Mouse (Mus musculus) liver, embryonic 16.5 days (tissue): Measurements from ENCODE around the gene Zfpm1. TPM values are rescaled to one million over a fixed set of nuclear protein-coding genes. Genes with fewer than 3 reads are reported as not detected.

Source experiments
- ATAC-seq: fragments of 200-750 bp; cut with Nextera tagmentation; 2 replicates; pipeline ENCODE4 v1.8.0; 2017; ENCODE audit warnings: low read depth, mild to moderate bottlenecking, moderate number of reproducible peaks, moderate library complexity
- H3K27ac ChIP-seq: fragments of 300-500 bp; sonication (generic); 2 replicates; pipeline ENCODE4 v1.5.1; 2014; ENCODE audit warnings: mild to moderate bottlenecking, low read length
- H3K27me3 ChIP-seq: fragments of 300-500 bp; sonication (generic); 2 replicates; pipeline ENCODE4 v1.6.1; 2014; ENCODE audit warnings: low read depth, low read length, mixed read lengths; ENCODE audit not compliant: control insufficient read depth, insufficient read depth
- H3K36me3 ChIP-seq: fragments of 300-500 bp; sonication (generic); 2 replicates; pipeline ENCODE4 v1.6.1; 2014; ENCODE audit warnings: mild to moderate bottlenecking; ENCODE audit not compliant: control insufficient read depth, insufficient read depth
- H3K4me1 ChIP-seq: fragments of 300-500 bp; sonication (generic); 2 replicates; pipeline ENCODE4 v1.6.1; 2014; ENCODE audit warnings: low read depth, low read length, mixed read lengths; ENCODE audit not compliant: control insufficient read depth
- H3K4me2 ChIP-seq: fragments of 300-500 bp; sonication (generic); 2 replicates; pipeline ENCODE4 v1.6.1; 2014; ENCODE audit warnings: low read depth, low read length, mixed read lengths
- H3K4me3 ChIP-seq: fragments of 300-500 bp; sonication (generic); 2 replicates; pipeline ENCODE4 v1.5.1; 2014; ENCODE audit warnings: low read depth, mild to moderate bottlenecking, low read length
- H3K9ac ChIP-seq: fragments of 300-500 bp; sonication (generic); 2 replicates; pipeline ENCODE4 v1.6.1; 2014; ENCODE audit warnings: low read depth, low read length
- H3K9me3 ChIP-seq: fragments of 300-500 bp; sonication (generic); replicated peaks from 2 replicates; pipeline ENCODE4 v1.6.1; 2016; ENCODE audit warnings: low read length; ENCODE audit not compliant: control insufficient read depth
- WGBS: fragments of 180-500 bp; shearing (Covaris S2); extraction: QIAGEN DNeasy Blood & Tissue Kit; methylation state at CpG from one replicate; pipeline ENCODE4 v1.1.7; 2014; ENCODE audit not compliant: insufficient replicate concordance; 5-methylcytosine and 5-hydroxymethylcytosine counted together
- polyA plus RNA-seq: library from polyadenylated mRNA; unstranded; fragments of >200 nt; fragmentation: Nextera tagmentation; extraction: Ambion mirVana; gene quantifications from 2 replicates; pipeline ENCODE4 v1.2.1, GENCODE M21; 2015

Zfpm1 gene
- 6.8 and 8.1 TPM in 2 replicates for polyA plus RNA-seq

GRCm38 (mm10) chr8:122282035-122282358 is at the start of gene Zfpm1:
TSS of gene Zfpm1 (plus strand) at chr8:122282141.
- H3K4me1 ChIP-seq = peaks cover 50% of the 10 kb centered on the region
- peak within 1 kb of the TSS; percentile 93 for H3K4me3 ChIP-seq
- under 1% methylated on average over 30 of the region's 60 CpGs for WGBS

GRCm38 (mm10) chr8:122234055-122234454 is 47.9 kb upstream of the Zfpm1 start:
- H3K4me3 ChIP-seq = no peak overlapping the region
- H3K4me1 ChIP-seq = no peaks in the 10 kb centered on the region
- H3K36me3 ChIP-seq = no peaks in the 10 kb centered on the region
- peaks cover 32% of the 10 kb centered on the region for H3K27me3 ChIP-seq
- ATAC-seq = peak; percentile 17; the same call in 1 of the 2 replicates
- H3K4me2 ChIP-seq = no peak overlapping the region
- WGBS = 45% methylated on average over 11 of the region's 11 CpGs
- H3K9me3 ChIP-seq = no peaks in the 10 kb centered on the region
- no peak overlapping the region for H3K27ac ChIP-seq
- H3K9ac ChIP-seq = no peak overlapping the region

More at GRCm38 (mm10) chr8:122282035-122282358, at the start of gene Zfpm1:
- H3K9me3 ChIP-seq = no peaks in the 10 kb centered on the region
- peak within 1 kb of the TSS; percentile 98 for H3K9ac ChIP-seq
- no peak for ATAC-seq
- peak within 1 kb of the TSS; percentile 94 for H3K4me2 ChIP-seq
- H3K36me3 ChIP-seq = no peaks in the 10 kb centered on the region
- H3K27ac ChIP-seq = peak within 1 kb of the TSS; percentile 97
- no peaks in the 10 kb centered on the region for H3K27me3 ChIP-seq

DNA sequence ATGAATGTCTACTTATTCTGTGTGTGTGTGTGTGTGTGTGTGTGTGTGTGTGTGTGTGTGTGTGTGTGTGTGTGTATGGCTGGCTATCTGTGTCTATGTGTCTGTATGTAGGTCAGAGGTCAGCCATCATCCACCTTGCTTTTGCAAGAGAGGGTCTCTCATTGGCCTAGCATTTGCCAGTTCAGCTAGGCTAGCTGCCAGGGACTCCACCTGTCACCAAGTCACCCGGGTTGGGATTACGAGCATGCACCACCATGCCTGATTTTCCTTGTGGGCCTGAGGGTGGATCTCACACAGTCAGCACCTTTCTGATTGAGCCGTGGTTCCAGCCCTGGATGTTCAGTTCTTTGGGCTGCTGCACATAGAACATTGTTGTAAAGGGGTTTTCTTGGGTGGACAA is 45.4 kb upstream of the Zfpm1 start:
- Histone ChIP-seq H3K4me2 (no peak overlapping the region), H3K36me3 (no peaks in the 10 kb centered on the region), H3K9ac (no peak overlapping the region), H3K9me3 (no peaks in the 10 kb centered on the region), H3K4me3 (no peak overlapping the region), H3K27ac (no peak overlapping the region), H3K4me1 (no peaks in the 10 kb centered on the region), H3K27me3 (peaks cover 7% of the 10 kb centered on the region)
- WGBS = 72% methylated on average over 3 of the region's 3 CpGs
- no peak for ATAC-seq

GRCm38 (mm10) chr8:122238225-122238624 is 43.7 kb upstream of the Zfpm1 start:
- H3K27ac ChIP-seq = no peak overlapping the region
- H3K36me3 ChIP-seq = no peaks in the 10 kb centered on the region
- H3K27me3 ChIP-seq = no peaks in the 10 kb centered on the region; the same call in 1 of the 2 replicates
- H3K4me1 ChIP-seq = no peaks in the 10 kb centered on the region
- WGBS = 62% methylated on average over 11 of the region's 11 CpGs
- no peak for ATAC-seq
- H3K9ac ChIP-seq = no peak overlapping the region
- no peaks in the 10 kb centered on the region for H3K9me3 ChIP-seq
- no peak overlapping the region for H3K4me3 ChIP-seq
- no peak overlapping the region for H3K4me2 ChIP-seq

GRCm38 (mm10) chr8:122238731-122239130 is 43.2 kb upstream of the Zfpm1 start:
- Histone ChIP-seq H3K36me3 (no peaks in the 10 kb centered on the region), H3K27me3 (no peaks in the 10 kb centered on the region; the same call in 1 of the 2 replicates), H3K27ac (no peak overlapping the region), H3K4me1 (no peaks in the 10 kb centered on the region), H3K4me2 (no peak overlapping the region), H3K9me3 (no peaks in the 10 kb centered on the region), H3K4me3 (no peak overlapping the region), H3K9ac (no peak overlapping the region)
- 56% methylated on average over 8 of the region's 8 CpGs for WGBS
- ATAC-seq = no peak

- Histone ChIP-seq H3K27ac (no peak overlapping the region), H3K4me1 (no peaks in the 10 kb centered on the region), H3K4me2 (no peak overlapping the region), H3K9ac (no peak overlapping the region), H3K9me3 (no peaks in the 10 kb centered on the region), H3K4me3 (no peak overlapping the region), H3K36me3 (no peaks in the 10 kb centered on the region), H3K27me3 (no peaks in the 10 kb centered on the region)
- 76% methylated on average over 16 of the region's 16 CpGs for WGBS
- ATAC-seq = no peak
Measured at GRCm38 (mm10) chr8:122240241-122241026, 41.5 kb upstream of the Zfpm1 start.

DNA sequence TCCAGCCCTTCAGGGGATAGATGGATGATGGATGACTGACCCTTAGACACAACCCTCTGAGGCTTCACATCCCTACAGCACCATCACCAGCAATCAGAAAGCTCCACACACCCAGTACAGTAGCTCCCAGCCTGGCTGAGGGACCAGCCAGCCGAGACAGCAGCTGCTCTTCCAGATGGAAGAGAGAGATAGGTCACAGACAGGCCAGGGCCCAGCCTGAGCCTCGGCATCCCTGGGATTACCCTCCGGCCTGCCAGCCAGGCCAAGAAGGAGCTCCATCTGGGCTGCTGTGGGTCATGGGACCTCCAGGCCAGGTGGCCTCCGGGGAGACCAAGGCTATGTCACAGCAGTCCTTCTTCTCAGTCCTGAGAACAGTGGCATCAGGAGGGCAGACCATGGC is 38.6 kb upstream of the Zfpm1 start:
- no peak overlapping the region for H3K9ac ChIP-seq
- no peaks in the 10 kb centered on the region for H3K27me3 ChIP-seq
- H3K4me3 ChIP-seq = no peak overlapping the region
- ATAC-seq = no peak
- H3K4me1 ChIP-seq = no peaks in the 10 kb centered on the region
- no peaks in the 10 kb centered on the region for H3K9me3 ChIP-seq
- WGBS = 41% methylated on average over 4 of the region's 4 CpGs
- H3K27ac ChIP-seq = no peak overlapping the region
- H3K36me3 ChIP-seq = no peaks in the 10 kb centered on the region
- H3K4me2 ChIP-seq = no peak overlapping the region

- 58% methylated on average over 6 of the region's 6 CpGs for WGBS
- H3K4me3 ChIP-seq = no peak overlapping the region
Measured at GRCm38 (mm10) chr8:122245161-122245560, 36.8 kb upstream of the Zfpm1 start.

More at GRCm38 (mm10) chr8:122245161-122245560, 36.8 kb upstream of the Zfpm1 start:
- H3K27me3 ChIP-seq = no peaks in the 10 kb centered on the region
- H3K4me2 ChIP-seq = no peak overlapping the region
- H3K36me3 ChIP-seq = no peaks in the 10 kb centered on the region
- no peaks in the 10 kb centered on the region for H3K9me3 ChIP-seq
- no peaks in the 10 kb centered on the region for H3K4me1 ChIP-seq
- H3K27ac ChIP-seq = no peak overlapping the region
- H3K9ac ChIP-seq = no peak overlapping the region
- no peak for ATAC-seq
